Mouse (Mus musculus) hindbrain, postnatal 0 days (tissue): ENCODE measurements at regions not wholly inside any gene's neighbourhood (a gene's known extent, or its start where the extent isn't known, plus 50 kb on each side); places are given as distances from the start of the nearest gene placed in this dataset.

Source experiments
- ATAC-seq: fragments of 200-750 bp; cut with Nextera tagmentation; 2 replicates; pipeline ENCODE4 v1.8.0; 2017; ENCODE audit warnings: mild to moderate bottlenecking, moderate TSS enrichment, moderate library complexity
- DNase-seq: peaks from one replicate; pipeline ENCODE4 v3.0.0-alpha.2; 2015; ENCODE audit warnings: low spot score
- H3K27ac ChIP-seq: fragments of 300-500 bp; sonication (generic); 2 replicates; pipeline ENCODE4 v1.5.1; 2014; ENCODE audit warnings: mild to moderate bottlenecking
- H3K27me3 ChIP-seq: fragments of 300-500 bp; sonication (generic); 2 replicates; pipeline ENCODE4 v1.6.1; 2014; ENCODE audit warnings: low read length, mixed read lengths; ENCODE audit not compliant: insufficient read depth
- H3K36me3 ChIP-seq: fragments of 300-500 bp; sonication (generic); 2 replicates; pipeline ENCODE4 v1.6.1; 2014; ENCODE audit warnings: low read length, mixed read lengths; ENCODE audit not compliant: insufficient read depth
- H3K4me1 ChIP-seq: fragments of 300-500 bp; sonication (generic); 2 replicates; pipeline ENCODE4 v1.6.1; 2014; ENCODE audit warnings: antibody characterized with exemption, low read length, mixed read lengths; ENCODE audit not compliant: insufficient read depth
- H3K4me2 ChIP-seq: fragments of 300-500 bp; sonication (generic); 2 replicates; pipeline ENCODE4 v1.6.1; 2014; ENCODE audit warnings: low read depth, mild to moderate bottlenecking, low read length, moderate library complexity, mixed read lengths
- H3K4me3 ChIP-seq: fragments of 300-500 bp; sonication (generic); 2 replicates; pipeline ENCODE4 v1.5.1; 2014; ENCODE audit warnings: low read length
- H3K9ac ChIP-seq: fragments of 300-500 bp; sonication (generic); replicated peaks from 2 replicates; pipeline ENCODE4 v1.6.1; 2014; ENCODE audit warnings: mild to moderate bottlenecking, low read length, moderate library complexity, mixed read lengths
- H3K9me3 ChIP-seq: fragments of 300-500 bp; sonication (generic); 2 replicates; pipeline ENCODE4 v1.6.1; 2016; ENCODE audit warnings: low read length, mixed read lengths
- CTCF ChIP-seq: IDR thresholded peaks from 2 replicates; pipeline ENCODE4 v1.5.1; 2016; ENCODE audit warnings: antibody characterized with exemption, control low read depth, low read depth
- WGBS: fragments of 180-500 bp; shearing (Covaris S2); extraction: QIAGEN DNeasy Blood & Tissue Kit; methylation state at CpG from one replicate; pipeline ENCODE4 v1.1.7; 2014; 5-methylcytosine and 5-hydroxymethylcytosine counted together

DNA sequence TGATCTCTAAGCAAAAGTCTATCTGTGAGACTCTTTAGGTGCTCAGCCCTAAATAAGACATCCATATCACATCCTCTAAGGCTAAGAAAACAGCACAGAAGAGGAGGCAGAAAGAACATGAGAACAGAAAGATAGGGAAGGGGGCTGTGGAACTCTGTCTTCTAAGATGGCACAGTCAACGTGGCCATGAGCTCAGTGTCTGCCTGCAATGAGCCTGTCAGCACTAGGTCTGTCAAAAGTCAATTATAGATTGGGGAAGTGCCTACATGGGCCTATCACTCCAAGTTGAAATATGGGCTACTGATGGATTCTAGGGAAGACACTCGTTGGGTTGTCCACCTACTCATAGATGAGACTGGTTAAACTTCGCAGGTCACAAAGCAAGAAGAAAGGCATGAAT, 146.2 kb downstream of the Dhx15 start:
- no peaks in the 10 kb centered on the region for H3K9me3 ChIP-seq
- WGBS = 85% methylated on average over 3 of the region's 3 CpGs
- H3K4me3 ChIP-seq = no peak overlapping the region
- no peak overlapping the region for H3K27ac ChIP-seq
- DNase-seq = no peak
- H3K36me3 ChIP-seq = no peaks in the 10 kb centered on the region
- H3K27me3 ChIP-seq = no peaks in the 10 kb centered on the region; the same call in 1 of the 2 replicates
- H3K9ac ChIP-seq = no peak overlapping the region
- TF ChIP-seq CTCF = no peak
- no peaks in the 10 kb centered on the region for H3K4me1 ChIP-seq
- H3K4me2 ChIP-seq = no peak overlapping the region
- no peak for ATAC-seq

DNA sequence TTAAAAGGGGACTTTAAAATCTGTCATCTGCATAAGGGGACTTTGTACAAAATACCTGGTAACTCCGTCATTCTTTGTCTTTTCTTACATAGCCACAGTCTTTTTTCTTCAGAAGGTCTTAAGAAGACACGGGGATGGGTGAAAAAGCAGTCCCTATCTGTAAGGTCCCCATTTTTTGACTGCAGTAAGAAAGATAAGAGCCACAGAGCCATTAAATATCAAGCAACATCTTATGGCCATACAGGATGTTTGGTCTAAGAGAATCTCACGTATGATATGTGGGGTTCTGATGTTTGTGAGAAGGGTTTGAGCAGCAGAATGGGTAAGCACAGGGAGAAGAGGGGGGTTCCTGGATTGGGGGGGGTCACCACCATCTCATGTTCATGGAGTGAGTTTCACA, 148.9 kb downstream of the Dhx15 start:
- H3K9me3 ChIP-seq = no peaks in the 10 kb centered on the region
- WGBS = 87% methylated on average over 3 of the region's 3 CpGs
- no peak for ATAC-seq
- H3K4me3 ChIP-seq = no peak overlapping the region
- H3K27ac ChIP-seq = no peak overlapping the region
- no peak for TF ChIP-seq CTCF
- no peak overlapping the region for H3K9ac ChIP-seq
- no peak overlapping the region for H3K4me2 ChIP-seq
- no peaks in the 10 kb centered on the region for H3K4me1 ChIP-seq
- no peak for DNase-seq
- no peaks in the 10 kb centered on the region; the same call in 1 of the 2 replicates for H3K27me3 ChIP-seq
- no peaks in the 10 kb centered on the region for H3K36me3 ChIP-seq

GRCm38 (mm10) chr5:52040427-52041312, 149.6 kb downstream of the Dhx15 start:
- Histone ChIP-seq H3K4me1 (no peaks in the 10 kb centered on the region), H3K9me3 (no peaks in the 10 kb centered on the region), H3K4me2 (no peak overlapping the region), H3K4me3 (no peak overlapping the region), H3K9ac (no peak overlapping the region), H3K27me3 (no peaks in the 10 kb centered on the region), H3K27ac (no peak overlapping the region), H3K36me3 (no peaks in the 10 kb centered on the region)
- WGBS = 62% methylated on average over 24 of the region's 24 CpGs
- TF ChIP-seq CTCF = no peak
- DNase-seq (no peak), ATAC-seq (0 out of 2 replicates have a peak, but pooled peaks have one; percentile 24)

- WGBS = 92% methylated on average over 6 of the region's 6 CpGs
- Histone ChIP-seq H3K4me3 (no peak overlapping the region), H3K9ac (no peak overlapping the region), H3K4me2 (no peak overlapping the region), H3K9me3 (no peaks in the 10 kb centered on the region), H3K27ac (no peak overlapping the region), H3K36me3 (no peaks in the 10 kb centered on the region), H3K27me3 (no peaks in the 10 kb centered on the region), H3K4me1 (no peaks in the 10 kb centered on the region)
- ATAC-seq = no peak
- no peak for DNase-seq
- no peak for TF ChIP-seq CTCF
These were observed 155.0 kb downstream of the Dhx15 start for GRCm38 (mm10) chr5:52035339-52035738.

DNA sequence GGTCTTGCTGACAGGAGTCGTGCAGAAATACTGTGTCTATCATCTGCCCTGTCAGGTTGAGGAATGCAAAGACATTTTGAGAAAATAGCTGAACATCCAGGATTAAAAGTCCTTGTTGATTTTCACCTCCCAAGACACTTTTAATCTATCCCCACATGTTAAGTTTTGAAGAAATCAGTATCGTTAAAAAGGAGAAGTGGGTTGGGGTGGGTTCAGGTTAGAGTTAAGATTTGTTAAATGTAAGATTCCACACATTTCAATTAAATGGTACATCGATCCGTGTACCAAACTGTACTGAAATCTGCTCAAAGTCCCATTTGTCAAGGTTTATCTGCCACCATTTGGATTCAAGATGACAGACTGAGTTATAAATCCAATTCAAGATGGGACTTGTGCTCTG, 162.8 kb downstream of the Dhx15 start:
- no peak overlapping the region for H3K27ac ChIP-seq
- no peak overlapping the region for H3K9ac ChIP-seq
- DNase-seq = no peak
- 91% methylated on average over 4 of the region's 4 CpGs for WGBS
- no peaks in the 10 kb centered on the region for H3K36me3 ChIP-seq
- no peaks in the 10 kb centered on the region for H3K27me3 ChIP-seq
- no peak overlapping the region for H3K4me3 ChIP-seq
- no peaks in the 10 kb centered on the region for H3K4me1 ChIP-seq
- no peak for ATAC-seq
- H3K9me3 ChIP-seq = no peaks in the 10 kb centered on the region
- no peak for TF ChIP-seq CTCF
- no peak overlapping the region for H3K4me2 ChIP-seq

DNA sequence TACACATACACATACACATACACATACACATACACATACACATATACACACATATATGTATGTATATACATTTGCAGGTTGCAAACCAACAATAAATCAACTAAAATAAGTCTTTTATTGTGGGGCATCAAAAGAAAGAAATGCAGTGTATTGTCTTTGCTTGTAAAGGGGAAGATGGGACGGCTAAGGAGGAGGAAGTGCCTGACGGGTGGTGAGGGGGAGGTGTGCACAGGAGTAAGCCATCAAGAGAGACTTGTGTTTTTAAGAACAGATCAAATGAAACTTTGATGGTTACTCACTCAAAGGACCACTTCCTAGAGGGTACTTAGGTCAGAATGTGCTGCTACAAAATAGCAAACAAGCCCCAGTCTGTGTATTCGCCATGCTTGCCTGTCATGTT, 164.2 kb downstream of the Dhx15 start:
- ATAC-seq (no peak), DNase-seq (no peak)
- Histone ChIP-seq H3K4me2 (no peak overlapping the region), H3K4me1 (no peaks in the 10 kb centered on the region), H3K9ac (no peak overlapping the region), H3K4me3 (no peak overlapping the region), H3K36me3 (no peaks in the 10 kb centered on the region), H3K9me3 (no peaks in the 10 kb centered on the region), H3K27ac (no peak overlapping the region), H3K27me3 (no peaks in the 10 kb centered on the region)
- no peak for TF ChIP-seq CTCF
- WGBS = 78% methylated on average over 3 of the region's 3 CpGs

DNA sequence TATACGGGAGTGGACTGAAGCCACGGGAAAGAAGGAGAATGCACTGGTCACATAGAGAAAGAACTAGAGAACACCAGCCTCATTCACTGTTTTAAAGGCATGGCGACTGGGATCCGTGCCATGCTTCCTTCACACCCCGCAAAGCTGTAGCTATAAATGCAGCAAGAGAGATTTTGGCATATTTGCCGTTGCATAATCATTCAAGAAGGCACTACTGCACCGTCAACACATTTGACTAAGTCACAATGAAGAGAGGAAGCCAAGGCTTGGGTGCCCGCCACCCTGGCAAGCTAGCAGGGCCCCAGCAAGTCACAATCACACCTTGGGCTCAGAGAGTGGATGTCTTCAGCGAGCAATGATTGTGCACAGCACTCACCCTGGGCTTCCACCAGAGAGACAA, 167.1 kb downstream of the Dhx15 start:
- no peak overlapping the region for H3K27ac ChIP-seq
- H3K4me2 ChIP-seq = 0 out of 2 replicates have a peak overlapping the region, but pooled peaks have one; percentile 14
- no peaks in the 10 kb centered on the region for H3K4me1 ChIP-seq
- no peaks in the 10 kb centered on the region for H3K27me3 ChIP-seq
- H3K4me3 ChIP-seq = no peak overlapping the region
- DNase-seq (peak; percentile 52), ATAC-seq (peak; percentile 55; the same call in 1 of the 2 replicates)
- no peak for TF ChIP-seq CTCF
- H3K36me3 ChIP-seq = no peaks in the 10 kb centered on the region
- H3K9me3 ChIP-seq = no peaks in the 10 kb centered on the region
- 42% methylated on average over 9 of the region's 9 CpGs for WGBS
- H3K9ac ChIP-seq = no peak overlapping the region
